9 mouse cellular contexts compared by ENCODE assay signal in the genomic region with DNA sequence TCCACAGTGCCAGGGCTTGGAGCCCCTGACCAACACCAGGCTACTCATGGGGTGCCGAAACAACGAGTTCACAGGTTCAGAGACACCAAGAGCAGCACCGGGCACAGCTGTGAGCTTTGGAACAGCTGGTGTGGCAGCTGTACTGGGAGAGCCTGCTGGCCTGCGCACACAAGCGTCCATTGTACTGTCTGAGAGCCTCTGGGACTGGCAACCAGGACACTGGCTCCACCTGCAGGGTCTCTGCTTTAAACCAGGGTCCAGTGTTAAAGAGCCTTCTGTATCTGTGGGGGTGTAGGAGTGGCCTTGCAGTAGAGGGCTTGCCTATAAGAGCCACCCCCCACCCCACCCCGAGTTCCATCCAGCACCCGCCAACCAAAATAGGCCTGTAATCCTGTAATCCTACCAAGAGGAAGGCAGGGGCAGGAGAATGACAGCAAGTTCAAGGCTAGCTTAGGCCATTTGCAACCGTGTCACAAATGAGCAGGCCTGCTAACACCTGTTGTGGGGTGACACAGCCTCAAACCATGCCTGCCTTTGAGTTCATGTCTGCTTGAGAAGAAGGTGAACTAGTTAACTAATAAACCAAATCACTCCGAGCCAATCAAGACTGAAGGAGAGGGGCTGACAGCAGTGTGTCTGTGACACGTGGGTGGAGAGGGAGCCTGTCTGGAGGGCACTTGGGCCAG. TPM values are rescaled to one million over a fixed set of nuclear protein-coding genes. Genes with fewer than 3 reads are reported as not detected.
DNase-seq lines count a peak whose midpoint lies in the region; ATAC-seq and TF ChIP-seq lines count a peak whose summit lies in the region.
"Had no signal": no experiment of that assay in that cellular context is flagged by ENCODE, and none has a peak within 500 bp of the region (broad histone marks: within the 10 kb centered on the region; RNA-seq: fewer than 3 reads in every experiment).

No protein-coding gene starts in this region.

- DNase-seq in heart, adult 18-20 months, result no peak
- DNase-seq in CH12.LX (ENCODE audit: extremely low read depth), result no peak
- DNase-seq in cerebellum, postnatal 10 days, result peak; percentile 33 to 51
- peak; percentile 42 to 59 for DNase-seq in layer of hippocampus, postnatal 36 days
- no peak for DNase-seq in MN1 (ENCODE audit: low spot score)
- no peak for DNase-seq in gastrocnemius, adult 18-20 months (ENCODE audit: low spot score)
- no peak for DNase-seq in gastrocnemius, adult 8-10 months (ENCODE audit: low spot score in 2 of 2)

- no peak overlapping the region for H3K27ac ChIP-seq in heart, embryonic 16.5 days (ENCODE audit: low read length)
- H3K27ac ChIP-seq in CH12.LX (ENCODE audit: insufficient read depth, low read depth), result no peak overlapping the region

- H3K79me2 ChIP-seq in CH12.LX (replicated peaks; ENCODE audit: control insufficient read depth, extremely low read depth, insufficient read depth, poor library complexity, severe bottlenecking), result no peaks in the 10 kb centered on the region

- no peak for ATAC-seq in heart, embryonic 16.5 days (replicated peaks; ENCODE audit: extremely low read depth, insufficient read depth, low FRiP score)
- ATAC-seq: Patski had no signal

- in situ Hi-C loops in CH12.LX (cut with MboI; ENCODE audit: low pct_ligation_motif_present, low pct_unique_long_range_greater_than_20kb, low sequenced_read_pairs), result no loop called here

- TF ChIP-seq CTCF in CH12.LX (conservative IDR thresholded peaks at IDR 0.05 in 1 of 2, IDR thresholded peaks at IDR 0.05 in 1 of 2; ENCODE audit: low read depth in 2 of 2, low read length in 2 of 2), result no peak; a peak in 1 of 4 replicates

- WGBS in heart, embryonic 16.5 days, result 53% methylated on average over 10 of the region's 10 CpGs

- no peaks in the 10 kb centered on the region for H3K9me3 ChIP-seq in heart, embryonic 16.5 days (replicated peaks; ENCODE audit: control insufficient read depth, low read length)
- H3K9me3 ChIP-seq in CH12.LX (replicated peaks; ENCODE audit: low read length), result no peaks in the 10 kb centered on the region

- dilution Hi-C loops in CH12.LX (cut with MboI; ENCODE audit: extremely low pct_ligation_motif_present, extremely low pct_unique_long_range_greater_than_20kb, low sequenced_read_pairs), result no loop called here

- peak; percentile 4 for TF ChIP-seq RAD21 in CH12.LX (IDR thresholded peaks at IDR 0.05; ENCODE audit: low read depth, low read length)

- TF ChIP-seq EP300 in CH12.LX (IDR thresholded peaks at IDR 0.05; ENCODE audit: low read length), result no peak

- H3K9ac ChIP-seq in heart, embryonic 16.5 days (ENCODE audit: low read length), result 0 out of 2 replicates have a peak overlapping the region, but pooled peaks have one; percentile 5
- no peak overlapping the region for H3K9ac ChIP-seq in CH12.LX (ENCODE audit: insufficient read depth, low read depth)

- H3K4me3 ChIP-seq in heart, embryonic 16.5 days (ENCODE audit: low read length), result no peak overlapping the region
- H3K4me3 ChIP-seq in CH12.LX (replicated peaks in 1 of 3; ENCODE audit: low read depth in 2 of 3, low read length in 2 of 3, poor library complexity in 1 of 3), result no peak overlapping the region

- H3K36me3 ChIP-seq in heart, embryonic 16.5 days (ENCODE audit: control insufficient read depth, insufficient read depth), result no peaks in the 10 kb centered on the region
- H3K36me3 ChIP-seq in CH12.LX (replicated peaks in 1 of 2; ENCODE audit: control insufficient read depth in 1 of 2, insufficient read depth in 1 of 2, low read length in 1 of 2), result no peaks in the 10 kb centered on the region

- no peak overlapping the region for H3K4me2 ChIP-seq in heart, embryonic 16.5 days (ENCODE audit: low read depth, low read length)
- no peak overlapping the region for H3K4me2 ChIP-seq in CH12.LX (ENCODE audit: insufficient read depth, low read depth, poor library complexity, severe bottlenecking)

- H3K27me3 ChIP-seq in heart, embryonic 16.5 days (ENCODE audit: control insufficient read depth, insufficient read depth, low read length), result no peaks in the 10 kb centered on the region
- H3K27me3 ChIP-seq in CH12.LX (replicated peaks), result peaks cover 85% of the 10 kb centered on the region
- H3K27me3 ChIP-seq: Patski had no signal

- H3K4me1 ChIP-seq in heart, embryonic 16.5 days (ENCODE audit: control insufficient read depth, insufficient read depth, low read length), result 0 out of 2 replicates have a peak, but pooled peaks cover 2% of the 10 kb centered on the region
- peaks cover 0 to 3% of the 10 kb centered on the region in 2 experiments; a peak in 1 of 4 replicates for H3K4me1 ChIP-seq in CH12.LX (ENCODE audit: control insufficient read depth in 1 of 2, insufficient read depth in 2 of 2)

- TF ChIP-seq POLR2A in CH12.LX (IDR thresholded peaks at IDR 0.05; ENCODE audit: low read depth, low read length), result no peak

TF ChIP-seq in CH12.LX, 34 proteins besides CTCF, POLR2A, EP300 and RAD21 (continues in another document):
- TF ChIP-seq KAT2A (IDR thresholded peaks at IDR 0.05; ENCODE audit: insufficient replicate concordance, low read length) (no peak), SIN3A (IDR thresholded peaks at IDR 0.05; ENCODE audit: low read length) (no peak), POLR2AphosphoS2 (IDR thresholded peaks at IDR 0.05; ENCODE audit: low read depth, low read length) (no peak), JUN (IDR thresholded peaks at IDR 0.05; ENCODE audit: insufficient read depth, low read depth, low read length) (no peak), CHD1 (IDR thresholded peaks at IDR 0.05; ENCODE audit: low read depth, low read length) (no peak), MYC (IDR thresholded peaks at IDR 0.05; ENCODE audit: low read depth, low read length) (no peak), NRF1 (IDR thresholded peaks at IDR 0.05; ENCODE audit: low read depth, low read length) (no peak), PAX5 (IDR thresholded peaks at IDR 0.05; ENCODE audit: low read length) (no peak), CHD2 (IDR thresholded peaks at IDR 0.05; ENCODE audit: low read length) (no peak), ZNF384 (IDR thresholded peaks at IDR 0.05; ENCODE audit: low read depth, low read length) (no peak), IRF4 (IDR thresholded peaks at IDR 0.05; ENCODE audit: low read depth, low read length) (no peak), TBP (conservative IDR thresholded peaks at IDR 0.05; ENCODE audit: low read depth, low read length) (no peak), ZMIZ1 (IDR thresholded peaks at IDR 0.05; ENCODE audit: low read depth, low read length) (no peak), E2F4 (IDR thresholded peaks at IDR 0.05; ENCODE audit: insufficient replicate concordance, low read depth, low read length) (no peak), MEF2A (IDR thresholded peaks at IDR 0.05; ENCODE audit: borderline replicate concordance, low read depth, low read length) (no peak), BHLHE40 (IDR thresholded peaks at IDR 0.05; ENCODE audit: low read depth, low read length) (no peak), SMC3 (IDR thresholded peaks at IDR 0.05; ENCODE audit: low read depth, low read length) (no peak), MXI1 (IDR thresholded peaks at IDR 0.05; ENCODE audit: low read depth, low read length) (no peak), ELF1 (IDR thresholded peaks at IDR 0.05; ENCODE audit: low read depth, low read length) (no peak)

RNA-seq across cellular contexts. Expression of a gene that starts 1.7 kb away (rescaled TPM):
- polyA plus RNA-seq in heart, embryonic 16.5 days (2015; fragmentation: Nextera tagmentation; extraction: Ambion mirVana), result 7.0 and 8.0 TPM in 2 replicates
- 1 to 10 TPM; 5.7 TPM for total RNA-seq in heart, adult 18-20 months (2021)
- total RNA-seq in CH12.LX (2012; rRNA removed) (not detected in 2 replicates), CH12.LX (2014; rRNA removed) (not detected in 2 replicates)
- polyA plus RNA-seq in CH12.LX (2012; ENCODE audit: insufficient read length, low read depth), result not detected in 2 replicates
- 100 to 1,000 TPM; 454 to 456 TPM for total RNA-seq in layer of hippocampus, postnatal 36 days (2021)
- total RNA-seq in gastrocnemius, adult 18-20 months (2021), result 1 to 10 TPM; 3.2 to 4.3 TPM
- total RNA-seq in gastrocnemius, adult 8-10 months (2022), result 1 to 10 TPM; 1.1 to 7.3 (median 3.4) TPM

RNA-seq across cellular contexts. Expression of a gene that starts 9.6 kb away (rescaled TPM):
- 6.9 and 8.1 TPM in 2 replicates for polyA plus RNA-seq in heart, embryonic 16.5 days (2015; fragmentation: Nextera tagmentation; extraction: Ambion mirVana)
- under 1 TPM; 0.57 to 0.80 TPM for total RNA-seq in heart, adult 18-20 months (2021)
- total RNA-seq in CH12.LX (2012; rRNA removed) (5.3 and 5.4 TPM in 2 replicates), CH12.LX (2014; rRNA removed) (2.2 and 2.3 TPM in 2 replicates)
- 17.7 and 19.7 TPM in 2 replicates for polyA plus RNA-seq in CH12.LX (2012; ENCODE audit: insufficient read length, low read depth)
- 1 to 10 TPM in 1 of 2 experiments, under 1 TPM in 1; 0.94 to 2.1 TPM for total RNA-seq in layer of hippocampus, postnatal 36 days (2021)
- 1 to 10 TPM; 2.0 to 2.2 TPM for total RNA-seq in gastrocnemius, adult 18-20 months (2021)
- 1 to 10 TPM in 3 of 4 experiments, under 1 TPM in 1; 0.90 to 2.3 (median 1.4) TPM for total RNA-seq in gastrocnemius, adult 8-10 months (2022)

RNA-seq across cellular contexts. Expression of a gene that starts 10.0 kb away (rescaled TPM):
- 0.29 and 0.47 TPM in 2 replicates for polyA plus RNA-seq in heart, embryonic 16.5 days (2015; fragmentation: Nextera tagmentation; extraction: Ambion mirVana)
- not detected for total RNA-seq in heart, adult 18-20 months (2021)
- total RNA-seq in CH12.LX (2012; rRNA removed) (0.38 and 0.63 TPM in 2 replicates), CH12.LX (2014; rRNA removed) (not detected in 2 replicates)
- polyA plus RNA-seq in CH12.LX (2012; ENCODE audit: insufficient read length, low read depth), result 0.23 TPM in 1 of 2 replicates, not detected in the other
- under 1 TPM; 0.27 to 0.28 TPM for total RNA-seq in layer of hippocampus, postnatal 36 days (2021)
- total RNA-seq in gastrocnemius, adult 18-20 months (2021), result not detected
- total RNA-seq in gastrocnemius, adult 8-10 months (2022), result not detected

RNA-seq across cellular contexts. Expression of a gene that starts 18.7 kb away (rescaled TPM):
- polyA plus RNA-seq in heart, embryonic 16.5 days (2015; fragmentation: Nextera tagmentation; extraction: Ambion mirVana), result 62.0 and 67.1 TPM in 2 replicates
- total RNA-seq in heart, adult 18-20 months (2021), result 10 to 100 TPM; 26.2 to 27.8 TPM
- total RNA-seq in CH12.LX (2012; rRNA removed) (33.9 and 35.7 TPM in 2 replicates), CH12.LX (2014; rRNA removed) (28.8 and 31.7 TPM in 2 replicates)
- polyA plus RNA-seq in CH12.LX (2012; ENCODE audit: insufficient read length, low read depth), result 25.2 and 25.4 TPM in 2 replicates
- total RNA-seq in layer of hippocampus, postnatal 36 days (2021), result 10 to 100 TPM; 54.2 to 57.2 TPM
- 10 to 100 TPM; 20.6 to 24.6 TPM for total RNA-seq in gastrocnemius, adult 18-20 months (2021)
- total RNA-seq in gastrocnemius, adult 8-10 months (2022), result 10 to 100 TPM; 21.4 to 31.1 (median 26.4) TPM

RNA-seq across cellular contexts. Expression of a gene that starts 24.8 kb away (rescaled TPM):
- polyA plus RNA-seq in heart, embryonic 16.5 days (2015; fragmentation: Nextera tagmentation; extraction: Ambion mirVana), result 9.2 and 10.0 TPM in 2 replicates
- total RNA-seq in heart, adult 18-20 months (2021), result 1 to 10 TPM in 1 of 2 experiments, under 1 TPM in 1; 0.72 to 2.0 TPM
- total RNA-seq in CH12.LX (2012; rRNA removed) (1.7 and 1.9 TPM in 2 replicates), CH12.LX (2014; rRNA removed) (0.70 and 0.81 TPM in 2 replicates)
- 3.1 and 4.1 TPM in 2 replicates for polyA plus RNA-seq in CH12.LX (2012; ENCODE audit: insufficient read length, low read depth)
- total RNA-seq in layer of hippocampus, postnatal 36 days (2021), result 10 to 100 TPM; 10.5 to 12.7 TPM
- 1 to 10 TPM; 2.0 to 2.1 TPM for total RNA-seq in gastrocnemius, adult 18-20 months (2021)
- 1 to 10 TPM in 2 of 4 experiments, under 1 TPM in 1, not detected in 1; 0.73 to 1.7 (median 1.3) TPM for total RNA-seq in gastrocnemius, adult 8-10 months (2022)

Comparison
In these comparisons a context has a peak if more than half of its experiments do, and no peak if none do; other contexts are left out.
1. DNase-seq: peak in cerebellum, postnatal 10 days (2 of 2) and layer of hippocampus, postnatal 36 days (2 of 2); none in heart, adult 18-20 months (0 of 2), CH12.LX (single experiment), MN1 (single experiment), gastrocnemius, adult 18-20 months (single experiment) and gastrocnemius, adult 8-10 months (0 of 2).
2. RNA of a gene that starts 1.7 kb away (total RNA-seq): 454 to 456 TPM in layer of hippocampus, postnatal 36 days; 5.7 TPM in heart, adult 18-20 months, 3.2 to 4.3 TPM in gastrocnemius, adult 18-20 months, 1.1 to 7.3 TPM in gastrocnemius, adult 8-10 months and not detected in CH12.LX; every median in the first group is over 10 times any median in the second.